Mouse (Mus musculus): ENCODE results near the gene Grm7. TPM values are rescaled to one million over a fixed set of nuclear protein-coding genes. Genes with fewer than 3 reads are reported as not detected.

Grm7 gene
- total RNA-seq, 2 experiments from 2014 or later: not detected

DNA sequence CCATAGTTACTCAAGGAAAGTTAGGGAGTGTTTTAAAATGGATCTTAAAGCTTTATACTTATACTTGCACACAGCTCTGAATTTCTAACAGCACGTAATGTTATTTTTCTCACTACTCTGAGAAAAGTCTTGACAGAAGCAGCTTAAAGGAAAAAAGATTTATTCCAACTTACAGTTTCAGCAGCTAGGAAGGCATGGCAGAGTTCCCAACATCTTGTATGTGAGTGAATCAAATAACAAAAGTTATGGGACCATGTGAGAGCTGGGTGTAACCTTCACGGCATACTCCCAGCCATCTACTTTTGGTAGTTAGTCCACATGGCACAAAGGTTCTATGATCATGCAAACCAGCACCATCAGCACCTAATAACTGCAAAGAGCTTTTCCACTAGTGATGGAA lies 172.9 kb downstream of the Grm7 start:
- ATAC-seq (replicated peaks; ENCODE audit: poor library complexity, severe bottlenecking): no peak

DNA sequence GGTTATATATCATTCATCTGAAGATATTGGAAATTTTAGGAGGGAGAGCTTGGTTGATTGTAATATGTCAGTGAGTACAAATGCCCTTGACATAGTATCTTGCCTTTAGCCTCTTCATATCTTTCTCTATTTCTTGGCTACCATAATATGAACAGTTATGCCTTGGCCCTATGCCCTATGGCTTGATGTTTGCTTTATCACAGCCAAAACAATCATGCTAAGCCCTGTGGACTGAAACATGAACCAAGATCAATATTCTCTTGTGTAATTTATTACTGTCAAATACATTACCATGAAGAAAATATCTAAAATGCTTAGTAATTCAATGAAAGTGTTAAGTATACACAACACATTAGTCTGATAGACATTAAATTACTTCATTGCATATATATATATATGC lies 222.9 kb downstream of the Grm7 start:
- no peak for ATAC-seq (replicated peaks; ENCODE audit: poor library complexity, severe bottlenecking)

DNA sequence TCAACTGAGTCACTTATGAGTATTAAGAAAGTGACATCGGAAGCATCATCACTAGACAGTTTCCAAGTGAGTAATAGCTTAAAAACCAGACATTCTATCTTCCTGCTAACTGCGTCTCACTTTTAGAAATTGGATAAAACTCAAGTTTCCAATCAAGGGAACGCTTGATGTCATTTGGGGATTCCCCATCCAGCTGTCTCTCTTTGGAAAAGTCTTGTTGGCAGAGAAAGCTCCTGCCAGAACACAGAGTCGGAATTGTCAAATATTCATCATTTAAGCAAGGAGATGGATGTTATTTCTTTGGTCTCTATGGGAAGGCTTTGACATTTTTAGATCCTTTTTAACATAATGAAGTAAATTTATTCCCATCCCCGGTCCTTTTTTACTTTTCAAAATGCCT lies 336.6 kb downstream of the Grm7 start:
- no peak for ATAC-seq (replicated peaks; ENCODE audit: poor library complexity, severe bottlenecking)

DNA sequence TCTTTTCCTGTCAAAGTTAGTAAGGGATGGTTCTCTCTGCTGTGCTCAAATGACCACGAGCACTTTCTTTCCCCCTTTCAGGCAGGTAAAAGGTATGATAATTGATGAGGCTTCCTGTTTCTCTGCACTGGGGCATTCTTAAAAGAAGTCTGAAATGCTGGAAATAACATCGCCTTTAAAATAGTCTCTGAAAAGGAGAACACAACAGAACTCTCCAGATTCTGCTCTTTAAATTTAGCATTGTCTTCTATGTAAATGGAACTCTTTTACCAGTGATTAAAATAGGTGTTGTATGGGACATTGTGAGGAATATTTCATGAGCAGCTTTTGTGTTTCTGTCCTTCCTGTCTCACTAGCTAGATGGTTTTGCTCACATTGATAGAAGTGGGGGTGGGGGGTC lies 393.7 kb downstream of the Grm7 start:
- ATAC-seq (replicated peaks; ENCODE audit: poor library complexity, severe bottlenecking): no peak

DNA sequence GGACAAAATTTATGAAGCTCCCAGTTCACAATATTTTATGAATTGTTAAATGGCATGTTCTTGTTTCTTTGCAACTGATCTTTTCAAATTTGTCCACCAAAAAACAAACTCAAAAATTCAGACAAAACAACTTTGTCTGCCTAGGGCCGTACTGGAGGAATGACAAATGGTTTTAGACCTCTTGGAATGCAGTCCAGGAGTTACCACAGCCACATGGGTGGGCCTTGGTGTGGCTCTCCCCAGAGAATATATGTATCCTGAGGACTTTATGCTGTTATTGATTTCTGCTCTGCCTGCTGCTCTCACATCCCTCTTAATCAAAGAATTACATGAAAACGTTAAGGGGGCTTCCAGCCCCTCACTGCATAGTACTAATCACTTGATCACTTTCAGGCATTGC lies 400.5 kb downstream of the Grm7 start:
- no peak for ATAC-seq (replicated peaks; ENCODE audit: poor library complexity, severe bottlenecking)

DNA sequence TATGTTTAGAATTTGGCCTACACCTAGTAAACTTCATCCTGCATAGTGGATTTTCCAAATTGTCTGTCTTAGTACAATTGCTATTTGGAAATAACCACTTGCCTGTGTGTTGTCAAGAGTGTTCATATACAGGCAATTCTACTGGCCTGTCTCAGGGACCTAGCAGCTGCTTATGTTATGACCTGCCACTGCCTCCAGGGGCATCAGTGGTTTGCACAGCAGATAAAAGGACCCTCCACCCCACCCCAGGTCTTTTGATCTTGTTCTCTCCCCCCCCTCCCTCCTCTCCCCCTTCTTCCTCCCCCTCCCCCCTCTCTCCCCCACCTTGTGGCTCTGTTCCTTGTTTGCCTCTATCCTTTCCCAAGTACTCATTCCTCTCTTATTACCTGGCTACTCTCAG lies 403.9 kb downstream of the Grm7 start:
- ATAC-seq (replicated peaks; ENCODE audit: poor library complexity, severe bottlenecking): no peak

DNA sequence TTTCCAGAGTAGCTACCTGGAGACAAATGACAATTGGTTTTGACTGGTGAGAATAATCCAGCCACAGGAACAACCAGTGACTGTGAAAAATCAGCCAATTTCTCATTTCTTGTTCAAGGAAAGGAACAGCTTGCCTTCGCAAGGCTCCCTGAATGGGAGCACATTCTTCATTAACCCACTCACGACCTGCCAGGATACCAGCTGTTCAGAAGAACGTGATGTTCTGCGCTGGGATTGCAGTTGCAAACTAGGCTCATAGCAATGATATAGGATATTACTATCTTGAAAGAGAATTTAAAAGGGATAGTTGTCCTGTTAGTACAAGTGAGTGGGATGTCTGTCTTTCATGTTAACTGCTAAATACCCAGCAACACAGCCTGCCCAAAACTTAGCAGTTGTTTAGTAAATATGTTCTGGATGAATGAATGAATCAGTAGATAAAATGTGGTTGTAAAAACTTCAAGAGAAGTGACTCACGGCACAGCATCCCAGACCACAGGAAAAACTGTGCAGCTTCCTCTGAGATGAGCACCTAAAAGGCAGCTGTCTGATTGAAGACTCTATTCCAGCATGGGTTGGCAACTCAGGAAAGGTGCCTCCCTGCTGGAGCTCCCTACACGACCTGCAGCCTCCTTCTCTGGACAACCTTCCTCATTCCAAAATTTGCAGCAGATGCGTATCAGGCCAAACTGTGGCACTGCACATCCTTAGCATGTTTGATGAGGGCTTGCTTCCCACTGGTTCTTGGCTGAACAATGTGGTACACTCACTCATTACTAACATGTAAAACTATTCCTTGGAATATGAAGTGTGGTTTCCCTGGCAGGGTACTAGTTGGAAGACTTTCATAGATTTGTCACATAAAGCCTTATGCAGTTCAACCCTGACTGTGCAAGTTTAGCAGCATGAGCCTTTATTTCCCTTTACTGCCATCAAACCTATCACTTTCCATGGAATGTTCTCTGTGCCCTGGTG lies 408.9 kb downstream of the Grm7 start:
- no peak for ATAC-seq (replicated peaks; ENCODE audit: poor library complexity, severe bottlenecking)

DNA sequence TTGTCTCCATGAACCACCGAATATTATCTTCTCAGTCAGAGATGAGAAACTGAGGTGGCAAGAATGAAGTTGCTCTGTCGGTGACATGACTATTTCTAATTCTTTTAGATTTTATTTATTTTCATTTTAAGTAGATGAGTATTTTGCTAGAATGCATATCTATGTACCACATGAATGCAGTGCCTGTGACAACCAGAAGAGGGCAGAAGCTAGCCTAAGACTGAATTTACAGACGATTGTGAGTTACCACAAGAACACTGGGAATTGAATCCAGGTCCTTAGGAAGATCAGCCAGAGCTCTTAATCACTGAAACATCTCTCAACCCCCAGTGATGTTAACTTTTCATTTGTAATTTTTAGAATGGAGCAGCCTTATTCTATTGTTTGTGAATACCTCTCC lies 412.4 kb downstream of the Grm7 start:
- ATAC-seq (replicated peaks; ENCODE audit: poor library complexity, severe bottlenecking): no peak

DNA sequence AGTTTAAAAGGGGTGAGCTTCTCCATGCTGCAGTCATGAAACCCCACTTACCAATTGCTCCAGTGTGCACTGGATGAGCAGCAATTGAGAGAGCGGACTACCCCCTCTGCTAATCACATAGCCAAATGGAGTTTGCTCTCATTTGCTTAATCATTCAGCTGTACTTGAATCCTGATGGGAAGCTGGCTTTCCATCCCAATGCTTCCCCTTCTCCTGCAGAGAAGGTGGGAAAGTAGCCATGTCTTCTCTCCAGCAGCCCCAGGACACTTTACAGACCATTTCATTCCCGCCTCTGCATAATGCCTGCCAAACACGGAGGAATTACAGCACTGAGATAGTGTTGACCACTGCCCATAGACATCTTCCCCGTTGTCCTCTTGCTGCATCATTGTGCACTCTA lies 414.6 kb downstream of the Grm7 start:
- ATAC-seq (replicated peaks; ENCODE audit: poor library complexity, severe bottlenecking): no peak

DNA sequence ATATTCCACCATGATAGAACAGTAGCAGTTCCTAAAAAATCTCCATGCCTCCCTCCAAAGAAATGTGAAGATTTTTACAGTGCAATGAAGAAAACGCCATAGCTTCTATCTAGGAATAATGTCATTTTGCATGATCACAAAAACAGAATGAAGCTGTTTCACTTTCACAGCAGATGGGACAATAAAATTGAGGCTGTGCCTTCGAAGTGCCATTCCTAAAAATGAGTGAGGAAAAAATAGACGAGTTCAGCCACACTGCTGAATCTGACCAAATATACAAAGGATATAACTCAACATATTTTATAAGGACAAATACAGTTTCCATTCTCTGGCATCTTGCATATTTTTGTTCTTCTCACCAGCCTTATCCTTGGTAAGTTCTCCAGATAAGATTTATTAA lies 439.2 kb downstream of the Grm7 start:
- ATAC-seq (replicated peaks; ENCODE audit: poor library complexity, severe bottlenecking): no peak

DNA sequence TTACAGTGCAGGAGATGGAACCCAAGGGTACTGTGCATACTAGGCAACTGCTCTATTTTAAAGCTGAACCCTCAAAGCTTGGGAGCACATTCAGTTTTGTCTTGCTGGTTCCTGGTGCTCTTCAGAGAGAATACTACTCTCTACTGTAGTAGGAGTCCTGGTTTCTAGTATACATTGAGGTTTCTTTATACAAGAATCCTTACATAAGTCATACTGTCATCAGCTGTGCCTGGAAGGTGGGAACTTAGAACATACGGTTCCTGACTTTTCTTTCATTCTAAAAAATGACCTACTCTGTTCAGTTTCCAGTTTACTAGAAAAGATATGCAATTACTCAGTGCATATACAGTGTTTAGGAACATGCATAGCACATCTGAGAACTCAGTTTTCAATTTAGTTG lies 449.4 kb downstream of the Grm7 start:
- ATAC-seq (replicated peaks; ENCODE audit: poor library complexity, severe bottlenecking): no peak

DNA sequence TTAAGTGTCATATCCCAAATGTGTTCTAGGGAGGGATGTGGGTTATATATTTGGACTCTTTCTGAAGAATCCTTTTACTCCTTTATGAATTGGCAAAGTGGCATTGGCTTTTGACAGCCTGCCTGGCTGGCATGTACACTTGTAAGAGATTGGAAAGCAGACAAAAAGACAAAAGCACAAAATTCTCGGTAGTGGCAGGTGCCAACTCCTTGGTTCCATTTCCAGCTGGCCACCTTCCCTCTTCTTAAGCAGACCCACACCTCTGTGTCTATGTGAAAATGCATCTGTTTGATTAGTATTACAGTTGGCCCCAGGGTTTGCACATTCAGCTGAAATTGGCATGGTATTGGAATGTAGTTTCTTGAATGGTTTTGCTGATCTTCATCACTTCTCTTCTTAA lies 460.1 kb downstream of the Grm7 start:
- ATAC-seq (replicated peaks; ENCODE audit: poor library complexity, severe bottlenecking): no peak

DNA sequence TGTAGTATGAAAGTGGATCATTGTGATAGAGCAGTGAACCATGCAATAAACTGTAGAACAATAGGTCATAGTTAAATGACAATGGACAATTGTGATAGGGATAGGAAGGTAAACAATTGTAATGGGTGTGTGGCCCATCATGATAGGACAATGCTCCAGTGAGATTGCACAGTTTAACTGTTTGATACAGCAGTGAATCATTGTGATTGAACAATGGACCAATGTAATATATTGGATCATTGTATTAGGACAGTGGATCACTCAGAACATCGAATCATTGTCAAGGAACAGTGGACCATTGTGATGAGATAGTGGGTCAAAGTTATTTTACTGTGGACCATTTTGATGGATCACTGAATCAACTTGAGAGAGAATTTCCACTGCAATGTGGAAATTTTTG lies 515.7 kb downstream of the Grm7 start:
- no peak for ATAC-seq (replicated peaks; ENCODE audit: poor library complexity, severe bottlenecking)

DNA sequence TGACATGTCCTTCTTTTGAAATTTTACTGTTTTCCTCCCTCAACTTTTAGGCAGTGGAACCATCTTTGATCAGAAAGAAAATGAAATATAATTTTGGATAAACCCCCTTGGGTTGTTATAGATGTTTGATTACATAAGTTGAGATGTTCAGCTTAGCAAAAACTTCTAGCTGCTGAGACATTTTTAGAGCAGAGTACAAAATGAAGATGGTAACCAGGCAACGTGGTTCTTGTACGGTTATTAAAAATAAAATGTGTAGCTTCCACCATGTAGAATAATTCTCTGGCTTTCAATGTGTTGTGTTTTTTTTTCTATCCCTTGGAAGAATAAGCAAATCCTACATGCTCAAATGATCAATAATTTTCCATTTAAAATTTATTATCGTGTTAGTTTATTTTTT lies 550.0 kb downstream of the Grm7 start:
- no peak for ATAC-seq (replicated peaks; ENCODE audit: poor library complexity, severe bottlenecking)

DNA sequence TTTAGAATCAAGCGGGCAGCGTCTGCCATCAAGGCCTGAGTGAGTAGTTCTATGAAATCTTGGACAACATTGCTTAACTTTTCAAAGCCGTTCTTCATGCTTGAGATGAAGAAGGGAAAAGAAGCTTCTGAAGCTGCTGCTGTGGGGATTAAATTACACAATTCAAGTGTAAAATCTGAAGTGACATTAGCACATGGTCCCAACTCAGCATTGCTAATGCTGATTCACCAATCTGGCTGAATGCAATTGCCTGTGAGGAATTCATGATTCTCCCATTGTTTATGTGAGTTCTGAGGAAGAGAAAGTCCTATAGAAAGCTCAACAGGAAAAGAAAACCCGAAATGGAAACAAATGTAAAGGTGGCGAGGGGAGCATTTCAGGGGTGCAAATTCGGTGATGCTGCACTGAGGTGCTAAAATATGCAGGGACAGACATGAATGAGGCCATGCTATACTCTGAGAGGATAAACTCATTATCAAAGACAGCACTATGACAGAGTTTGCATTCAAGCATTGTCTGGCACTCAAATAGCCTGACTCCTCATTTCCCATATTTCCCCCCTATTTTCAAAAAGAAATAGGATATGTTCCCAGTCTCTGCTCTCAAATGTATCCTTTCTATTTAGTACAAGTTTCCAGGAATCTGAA lies 575.8 kb downstream of the Grm7 start:
- no peak for ATAC-seq (replicated peaks; ENCODE audit: poor library complexity, severe bottlenecking)

DNA sequence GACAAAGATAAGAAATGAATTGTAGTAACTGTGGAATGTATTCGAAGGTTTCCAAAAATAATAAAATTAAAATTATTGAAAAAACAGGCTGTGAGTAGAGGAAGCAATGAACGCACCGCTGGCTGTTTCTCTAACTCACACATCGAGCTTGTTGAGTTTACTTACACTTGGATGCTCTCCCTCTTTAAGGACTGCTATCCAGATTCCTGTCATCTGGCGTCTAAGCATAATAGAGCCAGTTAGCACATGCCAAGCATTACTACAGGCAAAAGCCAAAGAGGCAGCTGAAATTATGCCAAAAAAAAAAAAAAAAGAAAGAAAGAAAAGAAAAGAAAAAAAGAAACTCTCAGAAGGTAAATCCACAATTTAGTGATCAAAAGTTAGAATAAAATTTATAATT lies 609.8 kb downstream of the Grm7 start:
- no peak for ATAC-seq (replicated peaks; ENCODE audit: poor library complexity, severe bottlenecking)

DNA sequence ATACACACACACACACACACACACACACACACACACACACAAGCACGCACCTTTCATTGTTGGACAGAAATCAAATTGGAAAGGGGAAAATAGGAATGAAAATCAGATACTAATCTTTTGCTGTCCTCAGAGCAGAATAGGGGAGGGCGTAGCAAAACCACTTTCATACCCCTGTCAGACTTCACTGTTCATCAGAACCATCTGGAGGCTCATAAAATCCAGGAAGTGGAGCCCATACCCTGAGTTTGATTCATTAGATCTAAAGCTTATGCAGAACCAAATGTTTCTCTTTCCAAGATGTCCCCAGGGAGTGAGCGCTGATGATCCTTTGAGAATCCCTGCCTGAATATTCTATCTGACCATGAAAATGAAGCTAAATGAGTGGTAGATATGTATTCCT lies 611.6 kb downstream of the Grm7 start:
- ATAC-seq (replicated peaks; ENCODE audit: poor library complexity, severe bottlenecking): no peak

DNA sequence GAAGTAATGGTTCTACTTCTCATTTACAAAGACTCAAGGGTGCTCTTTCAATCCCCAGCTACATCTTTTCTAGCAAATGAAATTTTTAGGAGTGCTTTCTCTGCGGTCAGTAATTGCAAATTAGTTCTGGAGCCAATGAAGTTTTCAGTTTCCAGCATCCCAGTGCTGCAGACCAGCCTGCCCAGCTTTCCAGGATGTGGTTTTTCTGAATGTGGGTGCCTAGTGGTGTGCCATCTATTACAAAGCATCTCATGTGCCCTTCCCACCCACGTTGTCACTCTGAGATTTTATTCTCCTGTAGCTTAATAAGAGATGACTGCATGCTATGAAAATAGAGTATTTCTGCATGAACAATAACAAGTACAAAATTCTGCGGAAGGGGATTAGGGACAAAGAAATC lies 612.9 kb downstream of the Grm7 start:
- ATAC-seq (replicated peaks; ENCODE audit: poor library complexity, severe bottlenecking): no peak

DNA sequence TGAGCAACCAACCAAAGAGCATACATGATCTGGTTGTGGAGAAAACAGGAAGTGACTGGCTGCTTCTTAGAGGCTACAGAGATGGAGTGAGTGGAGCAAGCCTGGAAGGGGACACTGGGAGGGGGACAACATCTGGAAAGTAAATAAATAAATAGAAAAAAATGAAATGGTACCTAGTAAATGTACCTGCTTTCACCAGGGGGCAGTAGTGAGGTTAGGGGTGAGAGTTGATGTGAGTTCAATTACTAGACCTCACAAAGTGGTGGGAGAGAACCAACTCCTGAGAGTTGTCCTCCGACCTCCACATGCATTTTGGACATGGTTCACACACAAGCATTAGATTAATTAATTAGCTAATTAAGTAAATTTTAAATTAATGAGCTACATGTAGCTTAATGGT lies 615.8 kb downstream of the Grm7 start:
- no peak for ATAC-seq (replicated peaks; ENCODE audit: poor library complexity, severe bottlenecking)

DNA sequence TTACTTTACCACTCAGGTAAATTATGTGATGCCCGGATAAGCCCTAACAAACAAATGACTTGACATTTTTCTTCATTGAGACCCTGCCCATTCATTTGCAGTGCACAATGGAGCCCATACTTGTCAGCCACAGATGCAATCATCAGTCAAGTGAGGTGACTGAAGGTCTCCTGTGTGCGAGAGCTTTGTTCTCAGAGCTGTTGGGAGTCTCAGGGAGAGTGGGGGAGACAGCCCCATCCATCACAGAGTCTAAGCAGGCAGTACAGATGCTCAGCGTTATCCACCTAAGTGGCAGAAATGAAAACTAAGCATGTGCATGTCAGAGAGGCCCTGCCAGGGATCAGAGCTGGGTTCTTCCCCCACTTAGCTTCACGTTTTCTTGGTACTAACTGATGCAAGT lies 631.3 kb downstream of the Grm7 start:
- no peak for ATAC-seq (replicated peaks; ENCODE audit: poor library complexity, severe bottlenecking)

DNA sequence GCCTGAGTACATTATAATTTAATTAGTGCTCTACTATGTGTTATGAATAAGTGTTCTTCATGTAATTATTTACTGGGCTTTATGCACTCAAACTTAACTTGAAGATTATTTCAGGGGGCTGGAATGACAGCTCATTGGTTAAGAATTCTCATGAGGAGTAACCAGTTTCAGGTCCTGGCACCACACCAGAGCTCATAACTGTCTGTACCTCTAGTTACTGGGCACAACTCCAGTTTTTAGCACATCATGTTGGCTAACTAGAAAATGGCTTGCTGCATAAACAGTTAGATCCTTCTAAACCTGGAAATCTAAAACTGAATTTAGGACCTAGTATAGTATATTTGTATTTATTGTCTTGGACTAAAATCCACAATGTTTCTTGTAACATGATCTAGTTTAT lies 633.1 kb downstream of the Grm7 start:
- no peak for ATAC-seq (replicated peaks; ENCODE audit: poor library complexity, severe bottlenecking)

DNA sequence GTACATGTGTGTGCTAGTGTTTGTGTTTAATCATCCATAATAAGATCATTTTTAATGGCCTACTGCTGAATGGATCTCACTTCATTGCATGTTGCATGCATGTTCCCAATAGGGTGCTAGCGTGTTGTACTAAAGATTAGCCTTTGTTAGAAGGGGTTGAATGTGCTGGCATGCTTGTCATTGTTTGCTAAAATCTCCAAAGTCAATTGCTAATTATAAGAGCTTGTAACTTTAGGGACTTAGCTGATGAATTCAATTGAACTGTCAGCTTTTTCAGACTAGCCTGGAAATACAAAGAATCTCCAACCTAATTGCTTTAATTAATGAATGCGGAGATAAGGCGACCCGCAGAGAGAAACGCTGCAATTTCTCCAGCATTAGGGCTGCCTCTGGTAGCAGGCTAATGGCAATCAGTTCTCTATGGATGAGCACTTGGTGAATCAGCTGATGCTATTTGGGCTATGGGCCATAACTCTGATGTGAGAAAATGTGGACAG lies 648.2 kb downstream of the Grm7 start:
- ATAC-seq (replicated peaks; ENCODE audit: poor library complexity, severe bottlenecking): no peak
